Mouse (Mus musculus) lung, embryonic 14.5 days (tissue): Measurements from ENCODE around the gene Il7r. TPM values are rescaled to one million over a fixed set of nuclear protein-coding genes. Genes with fewer than 3 reads are reported as not detected.
A peak's percentile ranks its signal among the peaks of the same experiment; 100 is the strongest.

Experiments
- ATAC-seq: fragments of 200-750 bp; cut with Nextera tagmentation; 2 replicates; pipeline ENCODE4 v1.8.0; 2017; ENCODE audit warnings: mild to moderate bottlenecking, moderate TSS enrichment, moderate library complexity; ENCODE audit not compliant: insufficient read depth
- DNase-seq: peaks from one replicate; pipeline ENCODE4 v3.0.0-alpha.2; 2015
- H3K27ac ChIP-seq: fragments of 300-500 bp; sonication (generic); 2 replicates; pipeline ENCODE4 v1.5.1; 2014; ENCODE audit warnings: low read depth, mild to moderate bottlenecking, moderate library complexity
- H3K27me3 ChIP-seq: fragments of 300-500 bp; sonication (generic); 2 replicates; pipeline ENCODE4 v1.6.1; 2014; ENCODE audit warnings: low read length, control low read depth; ENCODE audit not compliant: insufficient read depth
- H3K36me3 ChIP-seq: fragments of 300-500 bp; sonication (generic); 2 replicates; pipeline ENCODE4 v1.6.1; 2014; ENCODE audit warnings: control low read depth; ENCODE audit not compliant: insufficient read depth
- H3K4me1 ChIP-seq: fragments of 300-500 bp; sonication (generic); 2 replicates; pipeline ENCODE4 v1.6.1; 2014; ENCODE audit warnings: antibody characterized with exemption, control low read depth; ENCODE audit not compliant: insufficient read depth
- H3K4me2 ChIP-seq: fragments of 300-500 bp; sonication (generic); 2 replicates; pipeline ENCODE4 v1.6.1; 2014; ENCODE audit warnings: mild to moderate bottlenecking
- H3K4me3 ChIP-seq: fragments of 300-500 bp; sonication (generic); 2 replicates; pipeline ENCODE4 v1.5.1; 2014; ENCODE audit warnings: low read depth, low read length
- H3K9ac ChIP-seq: fragments of 300-500 bp; sonication (generic); 2 replicates; pipeline ENCODE4 v1.6.1; 2014
- H3K9me3 ChIP-seq: fragments of 300-500 bp; sonication (generic); 2 replicates; pipeline ENCODE4 v1.6.1; 2016; ENCODE audit warnings: low read depth, low read length, control low read depth
- CTCF ChIP-seq: IDR thresholded peaks from 2 replicates; pipeline ENCODE4 v1.5.1; 2016; ENCODE audit warnings: antibody characterized with exemption, low read depth
- WGBS: fragments of 180-500 bp; shearing (Covaris S2); extraction: QIAGEN DNeasy Blood & Tissue Kit; methylation state at CpG from one replicate; pipeline ENCODE4 v1.1.7; 2014; 5-methylcytosine and 5-hydroxymethylcytosine counted together
- polyA plus RNA-seq: library from polyadenylated mRNA; unstranded; fragments of >200 nt; fragmentation: Nextera tagmentation; extraction: Ambion mirVana; gene quantifications from 2 replicates; pipeline ENCODE4 v1.2.1, GENCODE M21; 2014

Il7r gene
- polyA plus RNA-seq, result 0.05 and 0.26 TPM in 2 replicates

GRCm38 (mm10) chr15:9530076-9530475 is at the start of gene Il7r:
TSS of gene Il7r (minus strand) at chr15:9530176.
- Histone ChIP-seq H3K4me1 (no peaks in the 10 kb centered on the region), H3K4me3 (no peak within 1 kb of the TSS), H3K9me3 (no peaks in the 10 kb centered on the region), H3K9ac (no peak within 1 kb of the TSS), H3K27ac (no peak within 1 kb of the TSS), H3K27me3 (no peaks in the 10 kb centered on the region), H3K4me2 (no peak within 1 kb of the TSS), H3K36me3 (no peaks in the 10 kb centered on the region)
- TF ChIP-seq CTCF, result no peak
- WGBS, result 73% methylated on average over 4 of the region's 4 CpGs
- ATAC-seq (no peak), DNase-seq (no peak)

DNA sequence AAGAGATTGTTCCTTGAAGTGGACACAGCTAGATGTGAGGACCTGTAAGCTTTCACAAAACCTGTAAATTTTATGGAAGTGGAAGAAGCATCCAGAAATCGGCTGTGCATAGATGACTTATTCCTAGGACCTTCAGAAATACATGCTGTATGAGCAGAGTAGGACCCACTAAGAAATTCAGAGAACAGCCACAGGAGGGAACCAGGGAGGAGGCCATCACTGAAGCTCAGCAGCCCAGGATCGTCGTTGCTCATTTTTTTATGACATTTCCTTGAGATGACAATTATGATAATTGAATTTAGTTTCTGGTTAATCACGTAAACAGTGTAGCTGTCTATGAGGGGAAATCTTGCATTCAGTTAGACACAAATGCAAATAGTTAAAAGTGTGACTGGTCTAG is 47.3 kb upstream of the Il7r start:
- Histone ChIP-seq H3K4me3 (no peak overlapping the region), H3K9ac (no peak overlapping the region), H3K9me3 (no peaks in the 10 kb centered on the region), H3K36me3 (no peaks in the 10 kb centered on the region), H3K4me1 (no peaks in the 10 kb centered on the region), H3K27me3 (no peaks in the 10 kb centered on the region), H3K27ac (no peak overlapping the region), H3K4me2 (no peak overlapping the region)
- 76% methylated on average over 4 of the region's 4 CpGs for WGBS
- no peak for DNase-seq
- no peak for TF ChIP-seq CTCF
- no peak for ATAC-seq

DNA sequence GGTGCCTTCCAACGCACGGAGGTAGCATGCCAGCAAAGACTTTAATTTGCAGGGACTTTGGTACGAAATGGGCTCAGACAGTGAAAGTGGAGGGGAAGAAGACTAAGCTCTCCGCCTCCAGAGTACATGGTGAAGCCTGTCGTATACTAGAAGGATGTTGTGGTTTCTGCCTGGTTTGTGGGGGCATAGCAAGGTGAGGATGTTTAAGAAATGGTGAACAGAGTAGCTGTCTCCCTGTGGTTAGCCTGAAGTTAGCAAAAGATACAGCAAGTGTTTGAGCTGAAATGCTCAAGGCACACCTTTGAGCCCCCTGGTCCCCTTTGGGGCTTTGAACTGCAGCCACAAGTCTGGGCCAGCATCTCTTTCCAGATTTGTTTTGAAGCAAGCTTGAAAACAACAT is 44.8 kb upstream of the Il7r start:
- WGBS, result 80% methylated on average over 5 of the region's 5 CpGs
- Histone ChIP-seq H3K4me1 (no peaks in the 10 kb centered on the region), H3K9ac (no peak overlapping the region), H3K36me3 (no peaks in the 10 kb centered on the region), H3K27ac (no peak overlapping the region), H3K27me3 (no peaks in the 10 kb centered on the region), H3K9me3 (no peaks in the 10 kb centered on the region), H3K4me3 (no peak overlapping the region), H3K4me2 (no peak overlapping the region)
- ATAC-seq, result no peak
- no peak for TF ChIP-seq CTCF
- DNase-seq, result no peak

- Histone ChIP-seq H3K27ac (no peak overlapping the region), H3K4me1 (no peaks in the 10 kb centered on the region), H3K9ac (no peak overlapping the region), H3K4me2 (no peak overlapping the region), H3K27me3 (no peaks in the 10 kb centered on the region), H3K9me3 (no peaks in the 10 kb centered on the region), H3K36me3 (no peaks in the 10 kb centered on the region), H3K4me3 (no peak overlapping the region)
- TF ChIP-seq CTCF, result no peak
- DNase-seq (no peak), ATAC-seq (no peak)
- WGBS, result 52% methylated on average over 4 of the region's 4 CpGs
These were observed 43.4 kb upstream of the Il7r start for GRCm38 (mm10) chr15:9573361-9573760.

DNA sequence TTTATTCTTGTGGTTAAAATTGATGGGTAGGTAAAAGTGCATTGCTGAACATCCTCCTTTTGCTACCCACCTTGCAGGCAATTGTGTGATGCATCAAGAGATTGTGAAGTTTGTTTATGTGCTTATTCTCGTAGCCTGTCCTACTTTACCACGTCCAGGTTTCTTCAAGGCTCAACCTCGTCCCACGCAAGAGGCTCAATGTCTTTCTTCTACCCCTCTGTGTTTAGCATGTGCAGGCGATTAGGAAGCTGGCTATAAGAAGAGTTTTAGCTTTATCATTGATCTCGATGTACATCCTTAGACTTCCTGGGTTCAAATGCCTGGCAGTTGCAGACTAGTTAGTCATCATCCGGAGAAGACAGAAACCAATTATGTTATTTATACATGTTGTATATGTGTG is 42.7 kb upstream of the Il7r start:
- no peak for DNase-seq
- no peak overlapping the region for H3K4me2 ChIP-seq
- no peak overlapping the region for H3K9ac ChIP-seq
- H3K27me3 ChIP-seq, result no peaks in the 10 kb centered on the region
- no peaks in the 10 kb centered on the region for H3K4me1 ChIP-seq
- ATAC-seq, result no peak
- no peak for TF ChIP-seq CTCF
- H3K36me3 ChIP-seq, result no peaks in the 10 kb centered on the region
- no peaks in the 10 kb centered on the region for H3K9me3 ChIP-seq
- H3K4me3 ChIP-seq, result no peak overlapping the region
- H3K27ac ChIP-seq, result no peak overlapping the region
- 80% methylated on average over 7 of the region's 7 CpGs for WGBS

DNA sequence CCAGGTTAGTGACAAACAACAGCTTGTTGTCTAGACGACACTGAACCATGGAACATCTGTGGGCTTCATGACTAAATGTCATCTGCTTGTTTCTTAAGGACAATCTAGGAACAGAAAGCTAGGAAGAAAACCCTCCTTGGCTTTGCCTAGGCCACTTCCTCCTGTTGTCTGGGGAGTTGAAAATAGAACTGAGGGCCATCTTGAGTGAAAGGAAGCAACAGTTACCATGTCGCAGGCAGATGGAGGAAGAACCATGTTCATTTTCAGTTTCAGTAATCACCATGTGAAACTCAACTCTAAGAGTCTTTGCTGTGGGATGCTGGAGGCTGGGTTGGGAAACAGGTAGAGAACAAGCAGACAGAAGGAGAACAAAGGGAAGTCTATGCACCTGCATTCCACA is 41.9 kb upstream of the Il7r start:
- no peak overlapping the region for H3K4me2 ChIP-seq
- no peak overlapping the region for H3K4me3 ChIP-seq
- H3K4me1 ChIP-seq, result no peaks in the 10 kb centered on the region
- no peak for ATAC-seq
- no peak for TF ChIP-seq CTCF
- H3K9ac ChIP-seq, result no peak overlapping the region
- no peaks in the 10 kb centered on the region for H3K36me3 ChIP-seq
- H3K27ac ChIP-seq, result no peak overlapping the region
- DNase-seq, result no peak
- WGBS, result 76% methylated on average over 2 of the region's 2 CpGs
- no peaks in the 10 kb centered on the region for H3K27me3 ChIP-seq
- H3K9me3 ChIP-seq, result no peaks in the 10 kb centered on the region

DNA sequence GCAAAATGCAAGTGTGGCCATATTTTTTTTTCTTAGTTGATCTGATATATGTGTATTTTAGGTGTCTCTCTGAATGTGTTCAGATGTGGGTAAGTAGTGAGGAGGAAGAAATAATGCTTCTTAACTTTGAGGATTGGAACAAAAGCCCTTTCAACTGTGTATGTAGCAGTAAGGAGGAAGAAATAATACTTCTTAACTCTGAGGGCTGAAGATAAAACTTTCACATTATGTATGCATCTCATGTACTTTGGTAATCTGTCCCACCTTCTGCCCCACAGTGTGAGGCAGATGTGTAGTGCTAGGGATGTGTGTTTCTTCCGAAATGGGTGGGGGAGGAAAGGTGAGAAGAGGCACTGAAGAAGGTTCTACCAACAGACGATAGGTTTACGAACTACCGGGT is 37.3 kb upstream of the Il7r start:
- TF ChIP-seq CTCF, result no peak
- WGBS, result 76% methylated on average over 4 of the region's 4 CpGs

GRCm38 (mm10) chr15:9565396-9565795 is 35.4 kb upstream of the Il7r start:
- no peaks in the 10 kb centered on the region for H3K27me3 ChIP-seq
- H3K4me3 ChIP-seq, result no peak overlapping the region
- H3K4me1 ChIP-seq, result no peaks in the 10 kb centered on the region
- no peak overlapping the region for H3K4me2 ChIP-seq
- no peak overlapping the region for H3K27ac ChIP-seq
- WGBS, result 58% methylated on average over 6 of the region's 6 CpGs
- no peaks in the 10 kb centered on the region for H3K9me3 ChIP-seq
- no peak overlapping the region for H3K9ac ChIP-seq
- ATAC-seq, result no peak
- no peaks in the 10 kb centered on the region for H3K36me3 ChIP-seq
- TF ChIP-seq CTCF, result no peak
- DNase-seq, result peak; percentile 29

More for the DNA sequence above, 37.3 kb upstream of the Il7r start:
- no peak overlapping the region for H3K27ac ChIP-seq
- H3K4me1 ChIP-seq, result no peaks in the 10 kb centered on the region
- no peaks in the 10 kb centered on the region for H3K9me3 ChIP-seq
- no peaks in the 10 kb centered on the region for H3K36me3 ChIP-seq
- H3K9ac ChIP-seq, result no peak overlapping the region
- no peak for ATAC-seq
- no peak overlapping the region for H3K4me2 ChIP-seq
- no peaks in the 10 kb centered on the region for H3K27me3 ChIP-seq
- no peak for DNase-seq
- H3K4me3 ChIP-seq, result no peak overlapping the region
